Mouse (Mus musculus) gastrocnemius, postnatal 10 days (tissue): ENCODE data around the gene Actg1. TPM values are rescaled to one million over a fixed set of nuclear protein-coding genes. Genes with fewer than 3 reads are reported as not detected.

Experiments used
- DNase-seq: peaks from one replicate; pipeline ENCODE4 v3.0.0; 2021; ENCODE audit warnings: mixed read lengths
- long read RNA-seq, 2 experiments: library from polyadenylated mRNA; stranded (forward); transcript quantifications; one replicate each; pipeline ENCODE4 v2.0.0; 2021
- total RNA-seq, 2 experiments: library from RNA; stranded (reverse); gene quantifications; 2 replicates each; pipeline ENCODE4 v1.2.3; 2021

The Actg1 gene
- total RNA-seq = 100 to 1,000 TPM; 439 to 618 TPM
- long read RNA-seq, experiment 1, transcript Actg1-206 (7 exons, 1,189 nt) = minor isoform, 43 of 691 reads
- long read RNA-seq, experiment 1, transcript Actg1-202 (6 exons, 1,952 nt) = major isoform, 522 of 691 reads
- long read RNA-seq, experiment 1, transcript Actg1-204 (5 exons, 1,827 nt) = minor isoform, 13 of 691 reads
- long read RNA-seq, experiment 1, partial matches to known transcripts = 46 of 691 reads
- long read RNA-seq, experiment 1, other reads (novel, unspliced or antisense) = 66 of 691 reads
- long read RNA-seq, experiment 2, transcript Actg1-202 (6 exons, 1,952 nt) = major isoform, 393 of 500 reads
- long read RNA-seq, experiment 2, transcript Actg1-206 (7 exons, 1,189 nt) = minor isoform, 21 of 500 reads
- long read RNA-seq, experiment 2, transcript Actg1-204 (5 exons, 1,827 nt) = minor isoform, 11 of 500 reads
- long read RNA-seq, experiment 2, partial matches to known transcripts = 44 of 500 reads
- long read RNA-seq, experiment 2, other reads (novel, unspliced or antisense) = 31 of 500 reads

DNA sequence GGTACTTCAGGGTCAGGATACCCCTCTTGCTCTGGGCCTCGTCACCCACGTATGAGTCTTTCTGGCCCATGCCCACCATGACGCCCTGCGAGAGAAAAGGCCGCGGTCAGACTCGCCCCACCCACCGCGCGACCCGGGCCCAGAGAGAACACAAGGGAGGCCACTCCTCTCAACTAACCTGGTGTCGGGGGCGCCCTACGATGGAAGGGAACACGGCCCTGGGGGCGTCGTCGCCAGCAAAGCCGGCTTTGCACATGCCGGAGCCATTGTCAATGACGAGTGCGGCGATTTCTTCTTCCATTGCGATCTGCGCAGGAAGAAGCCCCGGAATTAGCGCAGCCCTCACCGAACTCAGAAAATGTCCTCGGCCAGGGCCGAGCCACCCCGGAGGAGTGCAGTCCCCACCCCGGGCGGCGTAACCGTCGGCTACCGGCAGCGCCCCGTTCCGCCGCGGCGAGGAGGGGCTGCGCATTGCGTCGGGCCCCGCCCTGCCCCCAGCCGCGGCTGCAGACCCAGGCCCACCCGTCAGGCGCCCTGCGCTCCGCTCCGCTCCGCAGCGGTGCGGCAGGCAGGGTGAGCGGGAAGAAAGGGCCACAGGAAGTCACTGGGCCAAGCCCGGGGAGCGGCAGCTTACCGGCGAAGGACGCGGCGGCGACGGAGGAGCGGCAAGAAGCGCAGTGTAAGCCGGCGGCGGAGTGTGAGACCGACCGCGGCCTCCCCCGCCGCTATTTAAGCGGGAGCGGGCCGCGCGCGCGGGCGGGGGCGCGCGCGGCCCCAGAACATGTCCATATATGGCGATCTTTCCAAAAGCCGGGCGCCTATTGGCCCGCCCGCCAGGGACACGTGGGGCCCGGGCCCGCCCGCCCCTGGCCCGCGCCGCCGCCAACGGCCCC lies at the start of gene Actg1:
TSS of gene Actg1 (minus strand) at position 752 of the 893 bp plus-strand sequence.
- peak; percentile 88 for DNase-seq

DNA sequence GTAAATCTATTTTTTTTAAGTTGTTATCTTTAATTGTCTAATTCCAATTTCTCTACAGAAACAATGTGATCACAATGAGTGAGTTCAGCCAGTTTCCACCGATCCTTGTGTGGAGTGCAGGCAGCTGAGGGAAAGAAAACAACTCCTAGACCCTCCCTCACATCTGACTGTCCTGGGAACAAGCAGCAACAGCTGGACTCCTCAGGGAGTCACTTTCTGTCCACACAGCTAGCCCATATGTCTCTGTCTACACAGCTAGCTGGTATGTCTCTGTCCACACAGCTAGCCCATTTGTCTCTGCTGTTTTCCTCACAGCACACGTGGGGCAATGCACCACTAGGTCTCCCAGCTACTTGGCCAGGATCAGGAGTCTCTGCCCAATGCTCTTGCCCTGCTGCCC lies 49.3 kb upstream of the Actg1 start:
- DNase-seq = no peak

DNA sequence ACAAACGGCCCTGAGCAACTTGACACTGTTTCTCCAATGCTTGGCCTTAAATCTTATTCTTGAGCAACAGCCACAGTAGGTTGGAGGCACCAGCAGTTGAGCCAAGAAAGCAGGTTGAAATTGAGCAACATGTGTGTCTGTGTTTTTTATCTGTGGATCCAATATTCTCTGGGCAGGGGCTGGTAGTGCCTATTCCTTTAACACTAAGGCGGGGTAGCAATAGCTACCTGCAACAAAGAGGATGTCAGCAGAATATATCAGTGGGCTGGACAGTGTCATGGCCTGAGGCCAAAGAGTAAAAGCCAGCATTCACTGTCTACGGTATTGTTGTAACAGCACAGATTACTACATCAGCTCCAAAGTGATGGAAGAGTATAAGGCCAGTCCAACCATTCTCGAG lies 47.3 kb upstream of the Actg1 start:
- no peak for DNase-seq

DNA sequence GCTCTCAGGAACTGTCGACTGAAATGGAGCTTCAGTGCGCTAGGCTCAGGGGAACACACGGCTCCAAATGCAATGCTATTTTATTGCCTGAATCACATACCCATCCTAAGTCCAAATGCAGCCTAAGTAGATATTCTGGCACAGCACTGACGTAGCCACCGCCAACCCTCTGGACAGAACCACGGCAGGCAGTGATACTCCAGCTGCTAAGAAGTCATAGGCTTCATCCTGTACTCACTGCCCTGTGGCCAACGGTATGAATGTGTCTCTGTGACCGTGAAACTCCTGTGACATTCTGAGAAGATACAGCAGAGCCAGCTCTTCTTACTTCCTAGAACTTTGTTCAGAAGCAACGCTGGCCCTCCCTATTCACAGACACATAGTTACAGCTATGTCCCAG lies 40.2 kb upstream of the Actg1 start:
- DNase-seq = no peak

DNA sequence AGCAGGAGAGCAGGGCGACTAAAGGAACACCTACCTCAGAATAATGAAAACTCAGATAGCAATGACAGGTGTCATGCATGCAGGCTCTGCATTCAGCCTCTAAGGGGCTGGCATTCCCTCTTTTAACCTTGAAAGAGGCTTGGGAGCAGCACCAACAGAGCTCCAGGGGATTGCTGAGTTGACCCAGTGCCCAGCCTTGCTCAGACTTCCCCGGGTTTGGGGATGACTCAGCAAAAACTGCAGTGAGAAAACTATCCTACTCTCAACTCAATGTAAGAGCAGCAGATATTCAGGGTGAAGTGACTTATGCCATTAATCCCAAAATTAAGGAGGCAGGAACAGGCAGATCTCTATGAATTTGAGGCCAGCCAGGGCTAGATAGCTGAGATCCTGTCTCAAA lies 38.8 kb upstream of the Actg1 start:
- DNase-seq = no peak

DNA sequence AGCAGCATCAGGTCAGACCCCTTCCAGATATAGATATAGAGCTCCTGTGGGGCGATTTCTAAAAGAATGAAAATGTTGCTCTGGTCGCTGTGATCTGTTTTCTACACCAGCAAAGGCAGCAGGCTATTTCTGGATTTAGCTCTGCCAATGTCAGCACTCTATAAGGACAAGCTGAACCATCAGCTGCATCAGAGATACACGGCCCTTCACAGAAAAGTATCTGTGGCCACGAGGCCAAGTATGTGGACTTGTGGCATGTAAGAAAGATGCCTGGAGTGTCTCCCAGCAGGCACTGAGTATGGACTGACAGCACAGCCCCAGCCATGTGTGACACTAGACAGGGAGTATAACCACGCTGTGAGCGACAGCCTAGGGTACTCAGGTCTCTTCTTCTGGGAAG lies 38.3 kb upstream of the Actg1 start:
- no peak for DNase-seq

DNA sequence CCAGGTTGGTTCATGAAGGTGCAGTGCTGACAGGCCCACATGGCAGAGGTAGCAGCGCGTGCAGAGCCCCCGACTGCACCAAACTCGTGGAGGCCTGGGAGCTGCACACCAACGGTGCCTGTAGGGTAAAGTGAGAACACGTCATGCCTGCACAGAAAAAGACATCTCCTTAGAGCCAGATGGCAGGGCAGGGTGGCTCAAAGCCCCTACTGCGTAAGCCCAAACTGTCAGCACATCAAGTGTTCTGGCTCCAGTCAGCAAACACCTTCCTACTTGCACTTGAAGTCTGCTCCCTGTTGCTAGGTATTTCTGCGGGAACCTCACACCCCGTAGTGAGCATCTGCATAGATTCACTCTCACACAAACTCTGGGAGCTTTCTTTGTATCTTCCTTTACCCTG lies 34.2 kb upstream of the Actg1 start:
- DNase-seq = no peak

DNA sequence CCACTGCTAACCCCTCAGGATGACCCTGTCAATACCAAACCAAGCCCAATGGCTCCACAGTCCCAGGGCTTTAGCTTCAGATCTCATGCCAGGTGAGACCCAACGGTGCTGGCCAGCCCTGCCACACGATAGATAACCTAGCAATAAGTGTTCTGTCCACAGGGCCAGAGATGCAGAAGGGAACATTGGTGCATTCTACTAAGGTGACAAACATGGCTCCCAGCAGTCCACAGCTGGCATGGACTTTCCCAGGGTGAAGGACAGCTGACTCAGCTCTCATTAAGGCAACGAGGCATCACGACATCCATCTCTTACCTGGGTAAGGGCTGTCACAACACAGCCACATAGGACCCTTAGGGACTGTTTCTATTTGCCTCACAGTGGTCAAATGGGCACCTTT lies 32.8 kb upstream of the Actg1 start:
- no peak for DNase-seq

DNA sequence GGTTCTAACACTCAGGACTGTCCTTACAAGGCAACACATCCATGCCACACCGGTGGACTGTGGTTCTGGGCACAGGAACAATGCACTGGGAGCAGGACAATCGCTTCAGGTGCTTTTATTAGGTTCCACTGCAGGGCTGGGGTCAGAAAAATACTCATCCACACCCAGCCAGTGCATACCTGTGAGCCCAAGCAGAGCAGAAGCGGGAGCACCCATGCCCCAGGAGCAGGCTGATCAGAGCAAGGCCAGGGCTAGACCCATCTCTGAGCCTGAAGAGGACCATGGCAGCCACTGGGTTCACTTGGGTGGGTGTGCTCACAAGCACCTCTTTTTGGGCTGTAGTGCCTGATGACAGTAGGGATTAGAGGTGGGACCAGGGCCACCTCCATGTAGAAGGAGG lies 31.9 kb upstream of the Actg1 start:
- DNase-seq = no peak

DNA sequence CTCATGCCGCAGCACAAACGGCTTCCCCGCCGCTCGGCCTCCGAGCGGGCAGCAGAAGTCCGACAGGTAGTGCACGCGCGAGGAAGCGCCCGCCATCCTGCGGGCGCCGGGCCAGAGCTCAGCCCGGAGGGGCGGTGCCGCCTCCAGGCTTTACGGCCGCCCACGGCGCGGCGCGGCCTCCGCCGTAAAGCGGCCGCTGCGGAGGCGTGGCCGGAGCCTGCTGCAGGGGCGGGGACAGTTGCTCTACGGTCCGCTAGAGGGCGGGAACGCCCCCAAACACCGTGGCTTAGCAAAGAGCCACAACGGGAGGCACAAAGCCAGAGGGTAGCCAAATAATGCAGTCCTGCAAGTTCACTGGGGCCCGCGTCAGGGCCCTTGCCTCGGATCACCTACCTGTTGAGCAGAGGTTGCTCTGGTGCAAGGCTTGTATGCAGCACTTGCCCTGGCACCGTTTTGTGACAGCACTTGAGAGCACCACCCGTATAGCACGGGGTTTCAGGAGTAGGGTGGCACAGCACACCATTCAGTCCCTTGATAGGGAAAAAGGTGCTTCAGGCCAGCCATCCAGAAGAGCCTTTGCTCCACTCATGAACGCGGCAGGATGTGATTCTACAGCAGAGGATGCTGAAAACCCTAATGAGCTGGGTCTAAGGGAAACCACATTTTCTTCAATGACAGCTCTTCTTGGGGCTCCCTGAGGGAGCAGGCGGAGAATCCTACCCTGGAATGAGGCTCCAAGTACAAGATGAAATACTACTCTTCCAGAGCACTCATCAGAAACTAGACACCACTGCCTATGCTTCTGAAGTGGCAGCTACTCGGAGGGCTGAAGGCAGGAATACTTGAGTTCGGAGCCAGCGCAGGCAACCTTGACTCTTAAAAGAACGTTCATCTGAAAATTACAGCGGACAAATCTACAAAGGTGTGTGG lies 30.5 kb upstream of the Actg1 start, which contains the start of gene Faap100:
TSS of gene Faap100 (minus strand) at position 154 of the 930 bp plus-strand sequence.
- DNase-seq = peak; percentile 93

DNA sequence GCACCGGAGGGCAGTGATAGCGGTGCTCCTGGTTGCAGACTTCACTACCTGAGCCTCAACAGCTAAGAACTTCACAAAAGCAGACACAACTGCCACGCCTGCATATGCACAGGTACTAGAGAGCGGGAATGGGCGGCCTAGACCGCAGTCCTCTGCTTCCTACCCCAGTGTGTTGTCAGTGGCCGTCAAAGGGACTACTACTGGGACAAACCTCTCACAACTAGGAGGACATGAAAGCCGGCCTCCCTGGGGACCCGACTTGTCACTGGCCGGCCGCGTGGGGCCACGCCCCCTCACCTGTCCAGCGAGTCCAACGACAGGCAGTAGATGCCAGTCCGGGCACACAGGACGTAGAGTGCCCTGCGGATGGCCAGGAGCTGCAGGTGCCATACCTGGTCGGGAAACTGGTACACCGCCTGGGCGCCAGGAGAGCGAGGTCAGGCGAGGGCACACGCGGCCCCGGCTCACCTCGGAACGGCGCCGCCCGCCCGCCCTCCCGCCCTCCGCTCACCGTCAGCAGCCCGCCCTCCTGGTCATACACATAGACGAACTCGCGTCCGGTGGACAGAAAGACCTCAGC lies 29.8 kb upstream of the Actg1 start:
- peak; percentile 48 for DNase-seq

DNA sequence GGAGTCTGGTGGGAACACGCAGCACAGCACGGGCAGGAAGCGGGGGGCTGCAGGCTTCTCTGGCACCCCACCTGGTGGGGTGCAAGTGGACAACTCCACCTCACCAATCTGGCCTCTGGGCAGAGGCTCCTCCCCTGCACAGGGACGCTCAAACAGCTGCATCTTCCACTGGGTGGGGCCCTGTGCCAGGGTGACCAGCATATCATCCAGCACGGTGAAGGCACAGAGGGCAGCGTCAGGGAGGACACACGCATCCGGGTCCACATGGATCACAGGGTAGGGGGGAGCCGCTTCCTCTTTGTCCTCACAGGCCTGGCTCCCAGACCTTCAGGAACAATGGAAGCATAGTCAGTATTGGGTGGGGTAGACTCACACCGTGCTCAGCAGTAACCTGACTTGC lies 29.0 kb upstream of the Actg1 start:
- no peak for DNase-seq

DNA sequence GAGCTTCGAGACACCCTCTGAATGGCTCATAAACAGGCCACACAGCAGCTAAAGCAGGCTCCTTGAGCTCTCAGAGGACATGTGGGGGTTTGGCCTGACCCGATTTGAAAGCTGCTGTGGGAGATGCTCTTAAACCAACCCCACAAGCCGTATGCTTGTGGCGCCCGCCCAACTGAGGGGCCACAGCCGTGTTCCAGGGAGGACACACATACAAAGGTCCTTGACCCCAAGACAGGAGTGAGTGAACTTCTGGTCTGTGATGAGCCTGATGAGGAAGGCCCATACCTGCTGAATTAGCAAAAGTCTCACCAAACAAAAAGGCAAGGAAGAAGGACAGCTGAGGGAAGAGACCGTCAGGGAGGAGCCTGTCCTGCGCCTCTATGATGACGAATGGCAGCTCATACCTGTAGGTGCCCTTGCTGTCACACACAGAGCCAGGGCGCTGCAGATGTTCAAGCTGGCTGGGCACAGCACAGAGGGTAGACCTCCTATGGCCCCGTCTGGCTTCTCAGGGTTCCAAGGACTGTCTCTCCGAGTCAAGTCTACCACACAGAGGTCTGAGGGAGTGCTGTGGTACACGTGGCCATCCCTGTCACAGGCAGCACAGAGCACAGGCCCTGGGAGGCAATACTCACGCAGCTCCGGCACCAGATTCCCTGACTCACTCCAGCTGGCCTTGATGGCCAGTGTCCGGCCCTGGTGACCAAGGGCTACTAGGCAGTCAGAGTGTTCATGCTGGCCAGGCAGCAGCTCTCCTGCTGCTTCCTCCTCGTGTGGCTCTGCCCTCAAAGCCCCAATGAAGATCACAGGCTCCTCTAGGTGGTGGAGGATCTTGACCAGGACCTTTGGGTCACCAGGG lies 28.2 kb upstream of the Actg1 start:
- DNase-seq = no peak

DNA sequence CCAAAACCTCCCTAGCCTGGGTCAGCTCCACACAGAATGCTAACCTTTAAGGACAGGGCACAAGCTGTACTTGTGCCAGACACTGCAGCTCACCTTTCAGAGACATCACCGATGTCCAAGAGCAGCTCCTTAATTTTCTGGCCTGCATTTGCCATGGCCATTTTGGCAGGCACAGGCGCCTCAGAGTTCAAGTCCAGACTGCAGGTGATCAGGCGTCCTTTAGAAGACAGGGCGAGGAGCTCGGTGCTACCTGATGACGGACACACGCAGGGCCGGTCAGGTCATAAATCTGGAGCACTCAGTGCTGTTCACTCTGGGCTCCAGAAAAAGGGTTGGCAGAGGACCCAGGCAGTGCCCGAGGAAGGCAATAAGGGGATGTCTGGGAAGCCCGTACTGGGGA lies 27.0 kb upstream of the Actg1 start:
- DNase-seq = no peak

DNA sequence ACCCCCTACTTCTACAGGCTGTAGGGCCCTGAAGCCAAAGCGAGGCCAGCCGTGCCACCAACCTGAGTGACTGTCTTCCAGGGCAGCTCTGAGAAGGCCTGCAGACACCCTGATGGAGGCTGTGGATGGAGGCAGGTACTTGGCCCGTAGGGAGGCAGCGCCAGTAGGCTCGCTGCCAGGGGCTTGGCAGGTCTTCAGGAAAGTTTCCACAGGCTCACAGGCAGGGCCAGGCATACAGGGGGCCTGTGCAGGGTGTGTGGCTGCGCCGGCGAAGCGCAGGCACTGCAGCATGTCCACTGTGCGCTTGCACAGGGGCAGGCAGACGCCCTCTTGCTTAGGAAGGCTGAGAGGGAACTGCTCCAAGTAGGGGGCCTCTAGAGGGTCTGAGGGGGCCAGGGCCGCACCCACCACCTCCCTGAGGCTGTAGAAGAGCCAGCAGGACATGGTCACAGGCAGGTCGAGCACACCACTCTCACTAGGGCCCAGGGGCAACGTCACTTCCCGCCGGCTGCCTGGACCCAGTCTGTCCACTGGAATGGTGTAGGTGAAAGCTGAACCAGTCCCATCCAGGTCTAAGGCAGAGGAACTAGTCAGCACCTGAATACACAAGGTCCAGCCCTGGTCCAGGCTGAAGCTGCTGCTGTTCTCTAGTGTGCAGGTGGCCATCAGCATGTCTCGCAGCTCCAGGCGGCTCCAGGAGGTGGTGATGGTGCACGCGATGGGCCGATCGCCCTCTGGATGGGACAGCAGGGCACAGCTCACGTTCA lies 25.7 kb upstream of the Actg1 start:
- no peak for DNase-seq

DNA sequence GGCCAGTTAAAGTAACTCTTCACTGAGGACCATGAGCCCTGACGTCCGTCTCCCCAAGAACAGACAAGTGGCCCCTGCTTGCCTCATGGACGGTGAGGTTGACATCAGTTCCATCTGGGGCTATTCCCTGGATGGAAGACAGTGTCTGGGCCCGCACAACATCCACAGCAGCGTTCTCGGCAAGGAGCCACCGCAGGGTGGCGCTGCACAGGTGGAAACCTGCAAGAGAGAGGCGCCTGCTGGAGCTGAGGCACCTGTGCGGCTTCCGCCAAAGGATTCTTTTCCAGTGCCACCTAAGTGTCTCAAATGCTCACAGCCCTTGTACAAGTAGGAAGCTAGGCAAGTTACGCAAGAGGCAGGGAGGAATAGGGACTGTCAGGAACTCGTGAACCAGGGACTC lies 24.7 kb upstream of the Actg1 start:
- no peak for DNase-seq

DNA sequence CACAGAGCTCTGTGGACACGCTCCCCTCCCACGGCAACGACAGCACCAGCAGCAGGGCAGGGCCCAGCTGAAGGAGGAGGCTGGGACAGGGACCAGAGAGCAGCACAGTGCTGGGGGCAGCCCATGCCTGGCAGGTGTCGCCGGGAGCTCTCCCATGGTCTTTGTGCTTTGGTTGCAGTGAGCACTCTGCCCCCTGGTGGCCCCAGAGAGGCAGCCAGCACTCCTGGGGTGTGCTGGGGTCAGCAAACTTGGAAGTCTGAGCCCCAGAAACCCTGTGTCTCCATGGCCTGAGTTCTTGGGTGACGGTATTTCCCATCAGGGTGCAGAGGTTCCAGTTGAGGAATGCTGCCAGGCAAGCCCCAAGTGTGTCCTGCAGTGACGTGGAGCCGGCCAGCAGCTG lies 21.3 kb upstream of the Actg1 start:
- peak; percentile 75 for DNase-seq

DNA sequence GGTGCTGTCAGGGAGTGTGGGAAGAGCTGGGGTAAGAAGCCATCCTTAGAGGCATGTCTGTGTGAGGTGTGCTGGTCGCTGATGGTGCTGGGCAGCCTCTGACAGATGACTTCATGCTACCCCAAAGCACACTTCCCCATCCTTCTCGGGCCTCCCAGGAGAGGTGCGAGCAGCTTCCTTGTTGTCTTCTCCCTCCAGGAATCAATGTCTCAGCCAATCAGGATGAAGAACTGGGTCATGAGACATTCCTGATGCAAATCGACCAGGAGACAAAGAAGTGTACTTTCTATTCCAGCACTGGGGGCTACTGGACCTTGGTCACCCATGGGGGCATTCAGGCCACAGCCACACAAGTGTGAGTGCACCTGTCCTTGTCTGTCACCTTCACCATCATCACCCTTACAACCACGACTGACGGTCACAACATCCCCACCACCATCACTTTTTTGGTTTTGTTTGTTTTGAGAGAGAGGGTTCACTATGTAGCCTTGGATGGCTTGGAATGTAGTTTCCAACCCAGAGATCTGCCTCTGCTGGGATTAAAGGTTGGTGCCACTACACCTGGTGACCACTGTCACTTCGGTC lies 18.2 kb upstream of the Actg1 start:
- no peak for DNase-seq

DNA sequence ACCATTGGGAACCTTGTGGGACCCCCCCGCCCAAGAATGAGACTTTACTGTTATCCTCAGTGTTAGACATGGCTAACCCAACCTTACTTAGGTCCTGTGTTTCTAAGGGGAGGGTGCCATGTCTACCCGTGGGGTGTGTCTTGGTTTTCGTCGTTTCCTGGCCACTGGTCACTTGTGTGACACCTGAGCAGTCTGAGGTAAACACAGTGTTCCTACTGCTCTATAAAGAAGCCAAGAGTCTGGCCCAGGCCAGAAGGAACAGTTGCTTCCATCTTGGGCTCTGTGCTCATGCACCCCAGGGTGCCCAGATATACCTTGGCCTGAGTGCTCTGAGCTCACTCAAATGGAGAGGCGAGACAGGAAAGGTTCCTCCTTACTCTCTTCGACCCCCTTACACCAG lies 14.5 kb upstream of the Actg1 start:
- no peak for DNase-seq
